Mouse (Mus musculus): ENCODE data around the gene Acr.

The Acr gene

DNA sequence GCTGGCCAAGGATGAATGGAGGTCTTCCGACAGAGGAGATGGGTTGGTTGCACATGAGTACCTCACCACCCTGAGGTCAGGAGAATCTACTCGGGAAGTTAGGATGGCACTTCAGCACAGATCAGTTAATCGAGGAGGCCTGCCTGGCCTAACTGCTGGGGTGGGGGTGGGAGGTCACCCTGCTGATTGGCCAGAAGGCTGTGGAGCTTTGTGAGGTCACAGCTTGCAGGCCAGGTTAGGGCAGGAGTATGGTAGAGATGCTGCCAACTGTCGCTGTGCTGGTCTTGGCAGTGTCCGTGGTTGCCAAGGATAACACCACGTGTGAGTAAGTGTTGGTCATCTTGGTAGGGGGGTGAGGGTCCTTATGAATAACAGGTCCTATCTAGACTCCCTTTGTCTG lies at the start of gene Acr:
Gene Acr, plus strand, starts transcription at position 213 of the 400 bp plus-strand sequence.
- DNase-seq (ENCODE audit: low spot score): no peak

DNA sequence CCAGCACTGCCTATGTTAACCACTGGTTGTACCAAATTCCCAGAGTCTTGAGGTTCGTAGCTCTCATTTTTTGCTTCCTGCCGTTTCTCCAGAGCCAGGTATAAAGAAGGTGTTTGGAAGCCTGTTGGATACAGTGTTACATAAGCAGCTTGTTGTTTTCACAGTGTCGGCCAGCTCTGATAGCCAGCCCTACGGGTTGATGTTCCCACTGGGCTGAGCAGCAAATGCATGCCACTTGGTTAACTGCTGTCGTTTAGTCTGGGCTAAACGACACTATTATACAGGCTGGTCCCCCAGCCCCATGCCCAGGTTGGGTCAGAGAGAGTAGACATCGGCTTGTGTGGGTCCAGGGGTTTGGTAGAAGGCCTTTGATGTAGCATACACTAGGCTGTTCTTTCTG lies 46.2 kb upstream of the Acr start:
- DNase-seq (ENCODE audit: low spot score): no peak

DNA sequence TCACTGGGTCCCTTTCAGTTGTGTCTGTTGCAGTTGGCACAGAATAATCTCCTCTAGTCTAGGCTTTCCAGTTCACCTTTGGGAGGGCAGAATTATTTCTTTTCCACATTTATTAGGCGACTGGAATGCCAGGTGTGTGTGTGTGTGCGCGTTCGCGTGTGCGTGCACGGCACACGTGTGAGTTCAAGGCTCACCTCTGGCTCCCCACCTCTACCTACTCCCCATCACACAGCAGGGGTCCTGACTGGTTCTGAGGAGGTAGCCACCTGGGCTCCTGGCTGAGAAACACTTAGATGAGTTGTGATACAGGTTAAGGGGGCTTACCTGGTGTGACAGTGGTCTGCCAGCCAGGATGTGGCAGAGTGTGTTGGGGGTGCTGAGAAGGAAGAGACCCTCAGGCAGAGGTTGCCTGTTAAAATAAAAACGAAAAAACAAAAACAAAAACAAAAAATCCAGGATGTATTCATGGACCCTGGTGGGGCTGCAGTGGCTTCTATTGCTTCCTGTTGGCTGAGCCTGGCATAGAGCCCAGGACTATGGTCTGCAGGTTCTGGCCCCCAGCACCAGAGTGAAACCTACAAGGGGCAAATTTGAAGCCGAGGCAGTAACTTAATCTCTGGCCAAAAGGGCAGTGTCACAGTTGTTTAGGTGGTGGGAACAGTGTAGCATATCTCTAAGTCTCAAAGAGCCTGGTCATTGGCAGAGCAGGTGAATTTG lies 45.4 kb upstream of the Acr start:
- DNase-seq (ENCODE audit: low spot score): no peak

DNA sequence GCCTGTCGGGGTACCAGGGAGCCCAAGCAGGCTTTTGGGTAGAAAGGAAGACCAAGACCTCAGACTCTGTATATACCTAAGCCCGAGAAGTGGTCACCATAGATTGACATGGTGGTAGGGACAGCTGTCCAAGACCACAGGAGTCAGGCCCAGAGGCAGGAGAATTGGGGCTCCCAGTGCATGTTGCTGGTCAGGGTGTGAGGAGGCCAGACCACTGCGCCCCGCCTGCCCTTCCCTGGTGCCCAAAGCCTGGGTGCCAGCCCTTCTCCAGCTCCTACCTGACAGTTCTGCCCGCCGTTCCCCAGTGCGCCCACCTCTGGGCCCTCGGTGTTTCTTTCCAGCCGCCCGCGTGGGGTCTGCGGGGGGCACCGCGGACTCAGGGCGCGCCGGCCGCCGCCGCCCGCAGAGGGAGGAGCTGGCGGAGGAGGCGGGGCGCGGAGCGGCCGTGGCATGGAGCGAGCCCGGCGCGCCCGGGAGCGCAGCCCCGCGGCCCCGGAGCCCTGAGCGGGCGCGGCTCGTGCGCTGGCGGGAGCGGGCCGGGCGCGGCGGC lies 44.8 kb upstream of the Acr start:
- no peak for DNase-seq (ENCODE audit: low spot score)

DNA sequence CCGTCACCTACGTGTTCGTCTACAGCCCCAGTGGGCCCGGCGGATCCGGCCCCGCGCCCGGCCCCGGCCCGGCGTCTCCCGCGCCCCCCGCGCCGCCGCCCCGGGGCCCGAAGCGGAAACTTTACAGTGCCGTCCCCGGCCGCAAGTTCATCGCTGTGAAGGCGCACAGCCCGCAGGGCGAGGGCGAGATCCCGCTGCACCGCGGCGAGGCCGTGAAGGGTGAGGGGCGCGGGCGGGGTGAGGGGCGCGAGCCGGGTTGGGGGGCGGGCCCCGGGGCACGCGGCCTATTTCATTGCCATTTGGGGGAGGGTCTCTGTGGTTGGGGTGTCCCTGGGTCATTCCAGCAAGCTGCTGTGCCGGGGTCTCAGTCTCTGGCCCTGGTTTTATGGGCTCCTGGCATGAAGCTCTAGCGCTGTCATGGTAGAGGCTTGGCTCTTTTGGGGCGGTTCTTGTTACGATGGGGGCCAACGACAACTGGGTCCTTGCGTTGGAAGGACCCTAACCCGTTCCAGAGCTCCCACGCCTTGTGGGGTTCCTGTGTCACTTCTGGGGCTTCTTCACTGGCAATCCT lies 44.0 kb upstream of the Acr start:
- DNase-seq (ENCODE audit: low spot score): no peak

DNA sequence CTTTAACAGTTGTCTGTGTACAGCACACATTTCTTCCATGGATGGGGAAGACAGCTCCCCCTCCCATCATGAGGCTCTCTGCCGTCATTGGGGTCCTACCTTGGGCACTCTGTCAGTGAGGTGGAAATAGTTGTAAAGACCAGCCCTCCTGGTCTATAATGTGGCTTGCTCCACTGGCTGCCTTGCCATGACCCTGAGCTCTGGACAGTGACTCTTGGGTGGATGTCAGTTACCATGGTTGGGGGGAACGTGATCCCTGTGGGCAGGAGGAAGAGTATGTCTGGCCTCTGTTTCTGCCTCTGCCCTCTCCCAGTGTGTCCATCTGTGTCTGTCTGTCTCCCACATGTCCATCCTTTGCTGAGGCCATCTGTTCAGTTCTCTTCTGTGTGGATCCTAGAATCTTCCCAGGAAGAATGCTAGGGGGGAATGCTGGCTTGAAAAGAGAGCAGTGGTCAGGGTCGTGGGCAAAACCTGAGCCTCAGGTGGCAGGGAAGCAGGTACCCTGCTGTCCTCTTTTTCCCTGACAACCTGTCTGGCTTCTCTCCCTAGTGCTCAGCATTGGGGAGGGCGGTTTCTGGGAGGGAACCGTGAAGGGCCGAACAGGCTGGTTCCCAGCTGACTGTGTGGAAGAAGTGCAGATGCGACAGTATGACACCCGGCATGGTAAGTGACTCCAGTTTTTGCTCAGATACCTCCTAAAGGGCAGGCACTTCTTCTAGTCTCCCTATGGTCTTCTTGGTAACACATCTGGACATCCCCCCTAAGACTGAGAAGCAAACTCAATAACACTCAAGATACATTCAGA lies 43.3 kb upstream of the Acr start:
- DNase-seq (ENCODE audit: low spot score): no peak

DNA sequence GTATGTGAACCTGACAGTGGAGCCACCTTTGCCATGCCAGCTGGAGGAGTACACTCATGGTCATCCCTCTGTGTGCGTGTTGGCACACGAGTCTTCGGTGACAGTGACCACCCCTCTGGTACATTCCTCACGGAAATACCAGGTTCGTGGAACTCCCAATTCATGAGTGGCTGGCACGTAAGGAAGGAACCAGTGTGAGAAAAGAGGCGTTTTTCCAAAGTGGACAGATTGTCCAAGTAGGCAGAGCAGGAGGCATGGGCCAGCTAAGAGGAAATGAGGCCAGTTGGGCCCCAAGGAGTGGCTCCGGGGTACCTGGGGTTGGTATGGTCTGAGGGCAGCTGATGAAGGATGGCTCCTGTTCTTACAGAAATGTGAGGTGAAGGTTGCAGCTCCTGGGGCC lies 42.7 kb upstream of the Acr start:
- no peak for DNase-seq (ENCODE audit: low spot score)

DNA sequence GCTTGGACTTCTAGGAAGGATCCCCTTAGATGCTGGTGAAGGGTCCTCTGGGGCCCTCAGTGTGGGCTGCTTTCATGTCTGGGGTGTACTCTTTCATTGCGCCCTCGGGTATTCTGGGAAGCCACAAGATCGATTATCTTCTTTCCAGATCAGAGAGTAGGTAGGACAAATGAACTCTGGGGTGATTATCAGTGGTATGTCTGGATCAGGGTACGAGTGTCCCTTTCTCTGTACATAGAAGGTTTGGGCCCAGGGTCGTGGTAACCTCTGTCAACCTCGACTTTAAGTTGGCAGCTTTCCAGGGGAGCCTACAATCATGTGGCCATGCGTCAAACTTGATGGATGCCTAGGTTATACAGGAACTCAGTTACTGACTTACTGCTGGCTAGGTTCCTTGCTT lies 42.2 kb upstream of the Acr start:
- no peak for DNase-seq (ENCODE audit: low spot score)

DNA sequence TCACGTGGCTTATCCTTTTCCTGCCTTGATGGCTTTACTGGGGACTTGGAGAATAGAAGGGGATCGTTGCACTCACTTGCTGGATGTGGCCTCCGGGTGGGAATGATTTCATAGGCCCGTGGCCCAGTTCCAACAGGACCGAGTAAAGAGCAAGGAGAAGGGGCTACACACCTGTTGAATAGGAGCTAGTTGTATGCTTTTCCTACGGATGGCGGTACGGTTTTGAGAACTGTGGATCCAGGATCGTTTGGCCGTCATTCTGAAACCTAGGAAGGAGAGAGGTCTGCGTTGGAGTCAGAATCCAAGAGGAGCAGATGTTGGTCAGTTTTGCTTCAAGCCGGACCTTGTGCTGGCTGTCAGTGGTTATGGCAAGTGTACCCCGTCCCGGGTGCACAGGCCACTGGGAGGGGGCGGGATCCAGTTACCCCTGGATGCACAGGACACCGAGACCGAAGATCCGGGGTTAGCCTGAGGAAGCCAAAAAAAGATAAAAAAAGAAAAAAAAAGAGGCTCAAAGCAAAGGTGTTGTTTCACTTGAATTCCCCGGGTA lies 41.3 kb upstream of the Acr start:
- DNase-seq (ENCODE audit: low spot score): no peak

DNA sequence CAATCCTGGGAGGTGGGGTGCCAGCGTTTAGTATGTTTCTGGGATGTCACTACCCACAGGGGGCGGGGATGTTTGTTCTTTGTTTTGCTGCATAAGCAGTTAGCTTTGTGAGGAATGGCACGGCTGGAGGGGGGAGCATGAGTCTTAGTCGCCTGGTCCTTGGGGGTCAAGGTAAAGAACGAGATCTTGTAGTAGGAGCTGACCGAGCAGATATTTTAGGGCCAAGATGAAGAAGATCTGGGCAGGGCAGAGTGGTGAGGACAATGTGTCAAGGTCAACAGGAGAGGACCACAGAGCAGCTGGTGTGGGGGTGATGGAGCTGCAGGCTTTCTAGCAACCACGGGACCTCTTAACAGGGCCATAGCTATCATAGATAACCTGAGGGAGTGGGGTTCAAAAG lies 40.7 kb upstream of the Acr start:
- DNase-seq (ENCODE audit: low spot score): no peak

DNA sequence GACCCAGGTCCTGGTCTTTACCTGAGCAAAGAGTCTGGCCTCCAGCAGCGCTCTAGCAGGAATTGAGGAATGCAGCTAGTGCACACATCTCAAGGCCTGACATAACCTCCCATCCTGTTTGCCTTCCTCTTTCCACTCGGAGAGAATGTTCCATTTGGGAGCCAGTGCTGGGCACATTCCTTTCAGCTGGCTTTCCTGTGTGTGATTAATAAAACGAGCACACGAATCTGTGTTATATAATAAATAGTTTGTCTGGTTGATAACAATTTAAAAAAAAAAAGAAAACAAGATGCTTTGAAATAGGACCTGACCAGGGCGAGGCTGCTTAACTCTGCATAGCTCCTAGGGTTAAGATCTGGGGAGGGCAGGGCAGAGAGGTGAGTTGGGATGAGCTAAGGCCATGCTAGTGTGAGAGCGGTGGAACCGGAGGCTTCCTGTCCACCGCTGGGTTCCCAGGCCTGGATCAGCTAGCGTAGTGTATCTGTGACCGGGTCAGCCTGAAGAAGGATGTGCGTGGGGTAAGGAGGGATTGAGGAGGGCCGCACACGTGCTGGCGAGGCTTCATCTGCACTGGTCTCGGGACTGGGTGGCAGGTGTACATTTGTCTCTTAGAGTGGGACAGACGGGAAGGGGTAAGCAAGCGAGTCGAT lies 39.8 kb upstream of the Acr start:
- DNase-seq (ENCODE audit: low spot score): no peak

DNA sequence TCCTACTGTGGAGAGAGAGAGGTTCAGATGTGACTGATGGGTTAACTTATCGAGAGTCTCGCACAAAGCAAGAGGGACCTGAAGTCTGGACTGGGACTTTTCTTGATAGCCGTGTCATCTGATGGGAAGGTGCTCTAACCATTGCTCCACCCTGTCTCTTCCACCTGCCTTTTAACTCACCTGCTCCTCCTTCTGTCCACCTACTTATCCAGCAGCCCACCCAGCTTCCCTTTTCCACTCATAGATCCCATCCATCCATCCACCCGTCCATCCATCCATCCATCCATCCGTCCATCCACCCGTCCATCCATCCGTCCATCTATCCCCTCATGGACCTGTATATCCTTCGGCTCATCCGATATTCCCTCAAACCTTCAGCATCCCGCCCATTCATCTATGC lies 39.2 kb upstream of the Acr start:
- DNase-seq (ENCODE audit: low spot score): no peak

DNA sequence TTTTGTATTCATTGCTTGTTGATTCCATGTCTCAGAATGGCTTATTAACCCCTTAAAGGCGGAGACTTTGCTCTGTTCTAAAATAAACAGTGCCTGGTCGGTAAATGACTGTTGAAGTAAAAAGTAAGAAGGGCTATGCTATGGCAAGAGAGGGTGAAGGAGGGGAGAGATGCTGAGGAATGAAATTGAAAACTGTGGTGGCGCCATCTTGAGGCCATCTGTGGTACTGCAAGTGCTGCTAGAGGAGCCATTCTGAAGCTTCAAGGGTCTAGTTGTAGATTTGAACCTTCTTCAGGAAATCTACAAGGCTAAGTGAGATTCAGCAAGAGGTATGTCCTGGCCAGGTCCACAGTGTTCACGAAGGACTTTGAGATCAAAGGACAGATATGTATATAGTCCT lies 37.8 kb upstream of the Acr start:
- DNase-seq (ENCODE audit: low spot score): peak; percentile 44

DNA sequence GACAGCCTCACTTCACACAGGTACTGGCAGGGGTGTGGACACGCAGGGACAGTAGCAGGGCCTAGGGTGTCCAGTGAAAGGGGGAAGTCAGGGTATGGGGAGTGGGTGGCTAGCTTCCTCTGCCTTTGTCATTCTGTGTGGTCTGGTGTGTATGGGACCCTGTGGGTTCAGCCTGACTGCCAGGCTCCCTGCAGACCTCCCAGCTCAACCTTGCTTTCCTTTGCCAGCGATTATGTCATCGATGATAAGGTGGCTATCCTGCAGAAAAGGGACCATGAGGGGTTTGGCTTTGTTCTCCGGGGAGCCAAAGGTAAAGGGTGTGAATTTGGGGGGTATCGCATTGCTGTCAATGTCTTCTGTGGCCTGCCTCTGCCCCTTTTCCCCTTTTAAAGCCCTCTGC lies 36.7 kb upstream of the Acr start:
- no peak for DNase-seq (ENCODE audit: low spot score)

DNA sequence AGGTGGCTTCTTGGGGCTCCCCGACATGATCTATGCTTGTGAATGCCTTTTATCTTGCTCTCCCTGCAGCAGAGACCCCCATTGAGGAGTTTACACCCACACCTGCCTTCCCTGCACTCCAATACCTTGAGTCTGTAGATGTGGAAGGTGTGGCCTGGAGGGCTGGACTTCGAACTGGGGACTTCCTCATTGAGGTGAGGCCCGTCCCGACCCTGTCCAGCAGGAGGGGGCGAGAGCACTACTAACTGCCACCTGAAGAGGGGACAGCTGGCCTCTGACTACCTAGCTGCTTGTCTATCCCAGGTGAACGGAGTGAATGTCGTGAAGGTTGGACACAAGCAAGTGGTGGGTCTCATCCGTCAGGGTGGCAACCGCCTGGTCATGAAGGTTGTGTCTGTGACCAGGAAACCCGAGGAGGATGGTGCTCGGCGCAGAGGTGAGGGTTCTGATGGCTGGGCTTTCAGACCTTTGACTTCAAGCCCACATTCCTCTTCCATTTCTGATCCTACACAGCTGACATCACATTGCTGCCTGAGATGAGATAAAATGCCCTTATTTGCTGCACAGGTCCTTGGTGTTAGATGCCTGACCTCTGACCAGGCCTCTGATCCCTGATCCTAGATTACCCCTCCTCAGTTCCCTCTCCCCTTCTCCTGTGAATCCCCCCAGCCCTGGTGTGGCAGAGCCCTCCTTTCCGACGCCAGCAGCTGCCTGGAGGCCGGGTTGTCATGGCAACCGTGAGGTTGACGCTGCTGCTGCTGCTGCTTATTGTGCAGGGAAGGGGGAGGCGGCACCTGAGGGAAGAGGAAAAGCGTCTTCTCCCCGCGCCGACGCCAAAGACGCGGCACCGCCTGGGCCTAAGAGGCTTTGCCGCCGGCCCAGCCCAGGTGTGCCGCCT lies 35.9 kb upstream of the Acr start:
- DNase-seq (ENCODE audit: low spot score): no peak

DNA sequence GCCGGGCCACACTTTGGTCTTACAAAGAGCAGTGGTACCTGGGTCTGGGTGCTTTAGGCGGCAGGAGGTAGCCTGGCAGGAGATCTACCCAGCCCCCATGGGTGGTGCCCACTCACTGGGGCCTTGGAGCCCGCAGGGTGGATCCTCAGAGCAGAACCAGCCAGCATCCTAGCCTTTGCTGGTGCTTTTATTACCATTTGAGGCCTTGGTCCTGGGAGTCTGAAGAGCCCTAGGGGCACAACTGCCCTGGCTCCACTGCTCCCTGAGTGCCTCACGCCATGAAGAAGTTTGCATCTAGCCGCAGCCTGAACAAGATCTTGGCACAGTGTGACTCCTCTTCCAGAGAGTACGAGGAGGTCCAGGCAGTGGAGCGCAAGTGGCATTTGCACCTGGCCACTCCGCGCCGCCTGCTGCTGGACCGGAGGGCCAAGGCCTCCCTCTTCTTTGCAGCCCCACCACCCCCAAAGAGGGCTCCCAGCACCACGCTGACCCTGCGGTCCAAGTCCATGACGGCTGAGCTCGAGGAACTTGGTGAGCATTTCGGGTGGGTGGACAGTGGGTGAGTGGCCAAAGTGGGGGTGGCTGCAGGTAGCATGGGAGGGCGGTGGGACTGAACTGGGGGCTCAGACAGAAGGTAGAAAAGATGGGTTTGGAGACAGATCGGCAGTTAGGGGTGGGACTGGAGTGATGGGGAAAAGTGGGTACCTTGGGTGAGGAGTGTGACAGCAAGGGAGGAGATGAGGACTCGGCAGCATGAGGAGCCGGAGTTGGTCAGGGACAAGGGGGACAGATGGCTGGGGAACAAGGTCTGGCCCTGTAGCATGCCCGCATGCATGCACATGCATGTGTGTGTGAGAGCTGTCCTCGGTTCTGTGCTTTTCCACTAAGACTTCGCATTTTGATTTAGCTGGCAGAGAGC lies 34.9 kb upstream of the Acr start:
- DNase-seq (ENCODE audit: low spot score): no peak

DNA sequence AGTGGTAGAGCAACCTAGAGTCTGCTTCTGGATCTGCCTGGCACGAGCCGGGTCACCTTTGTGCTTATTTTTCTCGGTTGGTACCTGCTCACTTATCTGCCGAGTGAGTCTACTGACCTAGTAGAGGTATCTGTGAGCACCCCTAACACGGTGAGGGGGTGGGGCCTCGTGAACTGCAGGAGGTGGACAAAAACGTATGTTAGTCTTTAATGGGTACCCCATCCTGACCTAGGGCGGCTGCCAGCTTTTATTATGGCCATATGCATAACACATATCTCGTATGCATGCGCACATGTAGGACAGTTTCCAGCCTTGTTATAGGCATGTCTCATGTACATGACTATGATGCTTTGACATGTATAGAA lies 34.3 kb upstream of the Acr start:
- DNase-seq (ENCODE audit: low spot score): no peak

DNA sequence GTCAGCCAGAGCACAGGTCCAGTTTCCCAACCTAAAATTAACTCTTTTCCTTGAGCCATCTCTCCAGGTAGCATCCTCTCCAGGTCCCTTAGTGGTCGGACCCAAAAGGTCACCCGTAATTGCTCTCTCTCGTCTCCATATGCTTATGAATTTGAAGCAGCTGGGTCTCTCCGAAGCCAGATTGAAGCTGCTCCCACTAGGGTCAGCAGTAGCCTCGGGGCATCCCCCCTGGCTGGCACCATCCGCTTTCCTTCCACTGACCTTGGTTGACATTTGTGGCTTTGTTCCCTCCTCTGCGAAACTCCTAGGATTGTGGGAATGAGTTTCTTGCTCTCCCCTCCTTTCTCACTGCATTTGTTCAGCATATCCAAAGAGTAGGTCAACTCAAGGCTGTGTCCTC lies 24.0 kb upstream of the Acr start:
- no peak for DNase-seq (ENCODE audit: low spot score)

DNA sequence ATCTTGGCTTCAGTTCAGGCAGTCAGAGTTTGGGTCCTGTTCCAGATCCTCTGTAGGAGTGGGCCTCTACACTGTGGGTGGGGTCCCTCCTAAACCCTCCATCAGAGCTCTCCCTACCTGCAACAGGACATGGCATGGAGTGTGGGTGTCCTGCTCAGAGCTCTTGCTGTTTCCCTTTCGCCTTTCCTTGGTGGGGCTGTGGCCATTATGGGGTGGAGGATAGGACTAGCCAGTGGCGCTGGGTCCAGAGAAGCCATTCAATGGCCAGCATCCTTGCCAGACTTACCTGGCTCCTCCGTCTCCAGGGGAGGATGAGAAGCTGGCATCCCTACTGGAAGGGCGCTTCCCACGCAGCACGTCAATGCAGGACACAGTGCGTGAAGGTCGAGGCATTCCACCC lies 20.8 kb upstream of the Acr start:
- DNase-seq (ENCODE audit: low spot score): no peak
